Mouse (Mus musculus): Measurements from ENCODE around the gene Rab11fip3. TPM values are rescaled to one million over a fixed set of nuclear protein-coding genes. Genes with fewer than 3 reads are reported as not detected.

Gene Rab11fip3
- total RNA-seq, 2 experiments from 2014 or later, result 17.8 to 28.5 TPM

DNA sequence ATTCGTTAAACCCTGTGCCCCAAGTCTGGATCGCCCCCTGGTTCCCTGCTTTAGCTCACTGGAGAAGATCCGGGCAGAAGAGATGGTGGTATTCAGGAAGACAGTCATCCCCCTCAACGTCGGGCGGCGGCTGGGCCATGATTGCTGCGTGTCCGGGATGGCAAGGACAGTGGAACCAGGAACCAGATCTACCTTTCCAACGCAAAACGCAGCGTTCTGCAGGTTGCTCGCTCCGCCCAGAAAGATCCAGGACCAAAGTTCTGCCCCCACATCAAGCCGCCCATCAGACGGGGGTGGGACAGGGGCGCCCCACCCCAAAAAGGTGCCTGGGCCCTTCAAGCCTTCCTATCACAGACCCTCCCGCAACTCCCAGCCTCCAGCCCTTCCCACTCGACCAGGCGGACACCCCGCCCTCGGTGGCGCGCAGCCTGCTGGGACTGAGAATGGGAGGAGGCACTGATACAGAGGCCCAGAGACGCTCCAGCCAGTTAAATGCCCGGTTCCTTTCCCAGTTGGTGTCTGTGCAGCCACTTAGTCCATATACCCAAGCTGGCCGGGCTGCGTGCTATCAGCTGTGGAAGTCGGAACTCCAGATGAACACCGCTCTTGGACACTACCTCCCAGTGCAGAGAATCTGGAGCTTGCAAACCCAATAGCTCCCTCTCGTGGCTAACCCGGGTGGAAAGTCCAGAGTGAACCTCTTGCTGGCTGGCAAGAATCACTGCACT is 20.7 kb upstream of the Rab11fip3 start, which contains the start of gene Decr2:
Gene Decr2, minus strand, starts transcription at position 433 of the 728 bp plus-strand sequence.
- DNase-seq (ENCODE audit: low spot score in 2 of 2), result peak; percentile 39 to 87

DNA sequence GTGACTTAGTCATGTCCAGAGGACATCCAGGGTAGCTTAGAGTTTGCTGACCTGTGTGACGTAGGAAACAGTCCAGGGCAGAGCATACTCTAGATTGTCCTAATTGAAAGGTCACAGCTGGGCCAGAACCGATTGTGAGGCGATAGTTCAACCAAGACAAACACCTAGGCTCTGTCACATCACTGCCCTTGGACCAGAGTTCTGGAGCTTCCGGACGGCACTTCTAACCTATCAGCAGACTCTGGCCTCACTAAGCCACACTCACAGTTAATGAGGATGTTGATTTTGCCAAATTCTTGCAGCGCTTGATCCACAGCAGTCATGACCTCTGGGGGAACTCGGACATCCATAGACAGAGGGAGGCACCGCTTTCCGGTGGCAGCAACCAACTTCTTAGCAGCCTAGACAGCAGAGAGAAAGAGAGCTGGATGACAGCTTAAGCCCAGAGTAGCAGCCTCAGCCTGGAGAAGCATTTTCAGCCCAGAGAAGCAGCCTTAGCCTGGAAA is 17.8 kb upstream of the Rab11fip3 start:
- no peak for DNase-seq (ENCODE audit: low spot score in 2 of 2)

DNA sequence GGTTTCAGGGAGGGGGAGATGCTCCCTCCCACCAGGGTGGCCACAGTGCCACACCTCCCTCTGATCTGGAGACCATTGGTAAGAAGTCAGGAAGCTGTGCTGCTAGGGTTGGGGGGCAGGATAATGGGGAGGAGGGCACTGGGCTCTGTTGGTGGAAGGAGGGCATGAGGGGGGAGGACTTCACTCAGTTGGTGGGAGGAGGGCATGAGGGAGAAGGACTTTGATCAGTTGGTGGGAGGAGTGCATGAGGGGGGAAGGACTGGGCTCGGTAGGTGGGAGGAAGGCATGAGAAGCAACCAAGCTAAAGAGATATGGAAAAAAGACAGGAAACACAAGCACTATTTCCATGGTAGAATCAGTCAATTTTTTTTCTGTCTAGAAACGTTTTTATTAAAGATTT is 11.5 kb upstream of the Rab11fip3 start:
- DNase-seq (ENCODE audit: low spot score in 2 of 2), result no peak

DNA sequence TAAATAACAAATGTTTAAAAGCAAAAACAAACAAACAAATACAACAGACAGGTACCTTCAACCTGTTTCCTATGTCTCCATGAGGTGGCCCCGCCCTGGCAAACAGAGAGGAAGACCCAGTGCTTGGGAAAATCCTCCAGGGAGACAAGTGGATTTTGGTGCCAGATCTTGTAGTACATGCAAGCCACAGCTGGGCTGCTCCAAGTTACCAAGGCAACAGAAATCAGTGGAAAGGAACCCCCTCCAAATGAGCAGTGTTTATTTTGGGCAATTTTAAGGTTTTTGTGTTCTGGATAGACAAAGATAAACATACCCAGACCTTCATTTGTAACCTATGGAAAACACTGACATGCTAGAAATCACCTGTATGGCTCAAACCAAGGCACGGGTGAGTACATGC is 9.5 kb upstream of the Rab11fip3 start:
- no peak for DNase-seq (ENCODE audit: low spot score in 2 of 2)

DNA sequence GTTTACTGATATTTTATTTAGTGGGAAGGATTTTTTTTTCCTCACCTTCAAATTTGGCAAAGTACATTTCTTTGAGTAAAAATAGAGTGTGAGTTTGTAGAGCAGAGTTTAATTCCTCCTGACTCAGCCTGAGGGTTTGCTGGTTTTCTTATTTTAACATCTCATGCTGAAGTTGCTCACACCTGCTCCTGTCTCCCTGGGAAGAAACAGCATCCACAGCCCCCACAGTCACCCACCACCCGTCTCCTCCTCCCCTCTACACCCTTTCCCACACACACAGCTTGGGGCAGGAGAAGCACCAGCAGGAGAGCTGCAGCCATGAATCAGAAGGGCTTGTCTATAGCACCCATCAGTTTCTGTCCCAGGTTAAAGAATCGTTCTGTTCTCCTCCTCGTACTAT is 5.9 kb upstream of the Rab11fip3 start:
- no peak for DNase-seq (ENCODE audit: low spot score in 2 of 2)

DNA sequence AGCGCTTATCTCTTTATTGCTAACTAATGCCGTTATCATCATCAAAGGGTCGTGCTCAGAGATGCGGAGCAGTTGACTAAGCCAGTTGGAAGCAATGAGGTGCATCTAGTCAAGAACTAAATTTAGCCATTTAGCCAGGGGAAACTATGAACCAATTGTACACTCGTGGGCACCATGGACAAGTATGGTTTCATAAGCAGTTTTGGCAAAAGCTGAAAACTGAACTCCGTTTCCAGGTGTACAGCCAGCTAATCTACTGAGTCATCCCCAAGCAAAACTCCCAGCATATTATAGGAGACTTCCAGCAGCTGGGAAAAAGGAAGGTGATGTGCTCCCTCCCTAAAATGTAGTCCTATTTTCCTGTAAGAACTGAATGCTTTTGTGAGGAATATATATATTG is 781 bp upstream of the Rab11fip3 start:
- no peak for DNase-seq (ENCODE audit: low spot score in 2 of 2)

DNA sequence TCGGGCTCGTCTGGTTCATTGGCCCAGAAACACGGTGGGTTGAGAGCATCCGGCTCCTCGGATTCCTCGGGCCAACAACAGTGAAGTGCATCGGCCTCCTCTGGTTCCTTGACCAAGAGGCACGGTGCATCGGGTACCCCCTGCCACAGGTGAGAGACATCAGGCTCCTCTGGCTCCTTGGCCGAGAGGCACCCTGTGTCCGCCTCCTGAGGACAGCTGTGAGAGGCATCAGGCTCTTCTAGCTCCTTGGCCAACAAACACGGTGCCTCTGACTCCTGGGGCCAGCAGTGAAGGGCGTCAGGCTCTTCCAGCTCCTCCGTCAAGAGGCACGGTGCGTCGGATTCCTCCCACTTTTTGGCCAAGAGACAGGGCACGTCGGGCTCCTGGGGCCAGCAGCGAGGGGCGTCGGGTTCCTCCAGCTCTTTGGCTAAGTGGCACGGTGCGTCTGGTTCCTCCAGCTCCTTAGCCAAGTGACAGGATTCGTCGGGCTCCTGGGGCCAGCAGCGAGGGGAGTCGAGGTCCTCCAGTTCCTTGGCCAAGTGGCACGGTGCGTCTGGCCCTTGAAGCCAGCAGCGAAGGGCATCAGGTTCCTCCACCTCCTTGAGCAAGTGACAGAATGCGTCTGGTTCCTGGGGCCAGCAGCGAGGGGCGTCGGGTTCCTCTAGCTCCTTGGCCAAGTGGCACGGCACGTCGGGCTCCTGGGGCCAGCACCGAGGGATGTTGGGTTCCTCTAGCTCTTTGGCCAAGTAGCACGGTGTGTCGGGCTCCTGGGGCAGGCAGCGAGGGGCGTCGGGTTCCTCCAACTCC is 1.1 kb downstream of the Rab11fip3 start:
- no peak for DNase-seq (ENCODE audit: low spot score in 2 of 2)

DNA sequence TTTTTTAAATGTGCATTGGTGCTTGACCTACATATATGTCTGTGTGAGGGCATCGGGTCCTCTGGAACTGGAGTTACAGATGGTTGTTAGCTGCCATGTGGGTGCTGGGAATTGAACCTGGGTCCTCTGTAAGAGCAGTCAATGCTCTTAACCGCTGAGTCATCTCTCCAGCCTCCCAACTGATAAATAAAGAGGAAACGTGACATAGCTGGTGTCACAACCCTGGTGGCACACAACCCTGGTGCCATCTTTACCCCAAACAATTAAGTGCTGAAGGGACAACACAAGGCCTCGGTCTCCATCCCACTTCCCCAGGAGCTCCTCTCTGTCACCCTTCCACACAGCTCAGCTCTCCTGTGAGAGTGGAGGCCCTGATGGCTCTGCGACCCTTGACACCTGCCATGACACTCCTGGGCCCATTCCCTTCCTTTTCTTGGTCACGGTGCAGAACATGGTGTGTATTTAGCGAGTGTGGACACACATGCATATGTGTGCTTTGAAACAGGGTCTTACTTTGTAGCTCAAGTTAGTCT is 2.8 kb downstream of the Rab11fip3 start:
- no peak for DNase-seq (ENCODE audit: low spot score in 2 of 2)

DNA sequence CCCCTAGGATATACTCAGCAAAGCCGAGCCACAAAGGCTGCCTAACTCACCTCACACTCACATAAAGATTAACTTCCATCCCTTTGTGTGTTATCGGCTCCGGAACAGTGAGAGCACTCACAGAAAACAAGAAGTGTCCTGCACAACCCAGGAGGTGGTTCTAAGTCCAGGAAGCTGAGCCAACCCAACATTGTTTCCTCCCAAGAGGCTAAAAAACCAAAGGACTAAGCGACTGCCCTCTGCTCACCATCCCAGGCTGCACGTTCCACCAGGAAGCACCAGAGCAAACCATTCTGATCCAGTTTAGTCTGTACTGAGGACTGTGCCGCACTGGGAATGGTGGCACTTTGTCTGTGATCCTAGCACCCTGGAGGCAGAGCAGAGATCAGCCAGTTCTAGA is 4.4 kb downstream of the Rab11fip3 start:
- no peak for DNase-seq (ENCODE audit: low spot score in 2 of 2)

DNA sequence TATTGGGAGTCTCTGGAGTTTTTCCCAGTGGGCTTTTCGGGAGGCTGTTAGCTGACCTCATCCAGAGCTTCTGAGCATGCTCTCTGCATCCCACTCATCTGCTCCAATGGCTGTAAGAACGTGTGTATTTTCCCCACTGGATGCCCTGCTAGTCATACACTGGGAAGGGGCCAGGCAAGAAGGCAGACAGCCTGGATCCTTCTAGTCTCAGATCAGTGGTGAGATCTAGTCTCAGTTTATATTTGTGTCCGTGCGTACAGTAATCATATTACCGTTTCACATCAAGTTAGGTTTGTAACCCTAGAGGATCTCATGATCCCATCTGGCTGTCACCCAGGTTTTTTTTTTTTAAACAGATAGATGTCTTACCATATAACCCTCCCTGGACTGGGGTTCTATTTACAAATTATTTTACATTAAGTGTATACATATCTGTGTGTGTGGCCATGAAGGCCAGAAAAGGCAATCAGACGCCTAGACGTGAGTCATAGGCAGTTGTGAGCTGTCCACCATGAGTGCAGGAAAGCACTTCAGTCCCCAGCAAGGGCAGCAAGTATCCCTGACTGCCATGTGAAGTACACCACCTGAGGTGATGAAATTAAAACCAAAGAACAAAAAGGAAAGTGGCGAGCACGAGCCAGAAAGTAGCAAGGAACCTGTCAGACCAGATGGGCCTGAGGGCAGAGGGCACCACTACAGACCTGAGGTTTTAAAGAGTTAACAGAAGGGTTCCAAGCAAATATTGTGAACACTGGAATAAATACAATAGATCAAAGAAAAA is 11.4 kb downstream of the Rab11fip3 start:
- no peak for DNase-seq (ENCODE audit: low spot score in 2 of 2)

DNA sequence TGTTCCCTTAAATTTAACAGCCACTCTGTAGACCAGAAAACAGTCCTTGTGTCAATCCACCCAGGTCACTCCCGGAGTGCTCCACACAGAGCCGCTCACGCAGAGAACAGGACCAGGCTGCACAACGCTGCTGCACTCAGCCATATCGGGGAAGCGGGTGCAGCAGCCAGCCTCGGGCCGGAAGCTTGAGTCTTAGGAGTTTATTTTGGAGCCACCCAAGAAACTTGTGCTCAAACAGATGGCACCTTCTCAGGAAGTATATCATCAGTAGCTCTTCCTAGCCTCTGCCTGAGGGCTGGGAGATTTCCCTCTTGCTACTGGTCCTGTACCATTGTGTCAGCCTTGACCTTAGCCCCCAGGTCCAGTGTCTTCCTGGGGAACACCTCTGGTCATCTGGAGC is 12.1 kb downstream of the Rab11fip3 start:
- DNase-seq (ENCODE audit: low spot score in 2 of 2), result no peak

DNA sequence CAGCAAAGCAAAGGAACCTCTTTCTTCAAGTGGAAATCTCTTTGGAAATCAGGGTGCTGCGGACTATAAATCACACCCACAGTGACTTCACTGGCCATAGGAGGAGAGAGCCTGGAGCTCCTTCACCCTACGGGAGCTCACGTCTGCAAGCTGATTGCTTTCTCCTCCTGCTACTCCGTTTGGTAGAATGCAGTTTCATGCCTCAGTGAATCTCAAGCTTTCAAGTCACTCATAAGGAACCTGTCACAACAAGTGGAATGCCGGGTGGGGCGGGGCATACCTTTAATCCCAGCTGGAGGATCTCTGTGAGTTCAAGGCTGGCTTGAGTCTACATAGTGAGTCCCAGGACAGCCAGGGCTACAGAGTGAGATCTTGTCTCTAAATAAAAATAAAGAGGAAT is 14.2 kb downstream of the Rab11fip3 start:
- no peak for DNase-seq (ENCODE audit: low spot score in 2 of 2)

DNA sequence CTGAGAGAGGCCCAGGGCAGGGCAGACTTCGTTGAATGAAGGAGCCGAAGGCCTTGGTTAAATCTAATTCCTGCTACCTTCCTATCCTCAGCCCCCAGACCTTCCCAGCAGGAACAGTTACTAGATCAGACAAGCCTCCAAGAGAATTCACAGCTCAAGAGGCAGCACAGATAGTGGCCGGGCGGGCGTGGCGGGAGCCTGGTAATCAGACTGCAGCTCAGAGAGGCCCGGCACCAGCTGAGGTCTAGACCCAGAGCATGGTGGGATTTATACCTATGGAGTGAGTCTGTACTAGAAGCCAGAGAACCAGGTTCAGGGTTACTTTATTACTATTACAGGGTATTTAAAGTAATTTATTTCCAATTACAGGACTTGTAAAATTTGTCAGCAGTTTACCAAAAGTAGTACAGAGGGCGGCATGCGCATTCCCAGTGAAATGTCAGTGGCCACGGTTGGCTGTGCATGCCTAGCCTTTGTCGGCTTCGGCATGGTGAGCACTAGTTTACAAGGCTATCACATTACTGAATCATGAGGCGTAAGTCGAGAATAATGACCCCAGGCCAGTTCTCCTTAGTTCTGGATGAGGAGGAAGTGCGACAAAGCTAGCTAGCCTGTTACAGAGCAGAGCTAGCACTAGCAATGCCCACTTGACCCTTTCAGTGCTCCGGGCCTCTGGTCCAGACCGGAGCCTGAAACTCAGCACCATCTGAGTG is 15.1 kb downstream of the Rab11fip3 start:
- no peak for DNase-seq (ENCODE audit: low spot score in 2 of 2)

DNA sequence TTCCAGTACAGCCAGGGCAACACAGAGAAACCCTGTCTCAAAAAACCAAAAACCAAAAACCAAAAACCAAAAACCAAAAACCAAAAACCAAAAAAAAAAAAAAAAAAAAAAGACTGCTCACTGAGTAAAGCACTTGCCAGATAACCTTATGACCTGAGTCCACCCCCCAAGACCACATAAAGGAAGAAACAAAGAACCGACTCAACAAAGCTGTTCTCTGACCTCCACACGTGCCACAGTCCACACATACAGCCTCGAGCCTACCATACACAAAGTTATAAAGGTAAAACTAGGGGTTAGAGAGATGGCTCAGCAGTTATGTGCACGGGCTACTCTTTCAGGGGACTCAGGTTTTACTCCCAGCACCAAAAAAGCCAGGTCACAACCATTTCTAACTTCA is 16.6 kb downstream of the Rab11fip3 start:
- DNase-seq (ENCODE audit: low spot score in 2 of 2), result no peak

DNA sequence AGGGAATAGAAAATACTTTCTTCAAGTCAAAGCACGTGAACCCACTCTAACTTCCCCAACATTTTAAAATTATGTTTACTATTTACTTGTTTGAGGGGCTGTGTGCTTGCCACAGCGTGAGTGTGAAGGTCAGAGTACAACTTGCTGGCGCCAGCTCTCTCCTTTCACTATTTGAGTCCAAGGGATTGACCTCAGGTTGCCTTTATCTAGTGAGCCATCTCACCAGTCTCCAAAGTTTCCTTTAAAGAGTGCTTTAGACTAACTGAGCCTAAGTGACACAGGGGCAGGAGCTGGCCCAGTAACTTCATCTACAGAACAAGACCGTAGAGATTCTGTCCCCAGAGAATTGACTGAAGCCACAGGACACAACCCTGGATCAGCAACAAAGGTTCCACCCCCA is 17.3 kb downstream of the Rab11fip3 start:
- DNase-seq (ENCODE audit: low spot score in 2 of 2), result no peak

DNA sequence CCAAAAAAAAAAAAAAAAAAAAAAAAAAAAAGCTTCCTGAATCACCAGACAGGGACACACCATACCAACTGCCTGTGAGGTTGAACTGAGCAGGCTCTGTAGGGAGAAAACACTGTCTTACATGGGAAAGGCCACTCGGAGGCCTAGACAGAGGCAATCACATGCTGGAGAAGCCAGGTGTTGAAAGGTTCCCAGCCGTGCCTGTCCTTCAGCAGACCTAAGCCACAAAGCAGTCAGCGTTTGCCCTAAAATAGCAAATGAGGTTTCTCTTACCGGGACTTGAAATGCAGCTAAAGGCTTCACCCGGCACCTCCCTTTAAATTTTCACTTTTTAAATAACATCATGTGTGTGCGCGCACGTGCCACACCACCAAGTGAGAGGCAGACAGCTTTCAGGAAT is 21.2 kb downstream of the Rab11fip3 start:
- DNase-seq (ENCODE audit: low spot score in 2 of 2), result no peak

DNA sequence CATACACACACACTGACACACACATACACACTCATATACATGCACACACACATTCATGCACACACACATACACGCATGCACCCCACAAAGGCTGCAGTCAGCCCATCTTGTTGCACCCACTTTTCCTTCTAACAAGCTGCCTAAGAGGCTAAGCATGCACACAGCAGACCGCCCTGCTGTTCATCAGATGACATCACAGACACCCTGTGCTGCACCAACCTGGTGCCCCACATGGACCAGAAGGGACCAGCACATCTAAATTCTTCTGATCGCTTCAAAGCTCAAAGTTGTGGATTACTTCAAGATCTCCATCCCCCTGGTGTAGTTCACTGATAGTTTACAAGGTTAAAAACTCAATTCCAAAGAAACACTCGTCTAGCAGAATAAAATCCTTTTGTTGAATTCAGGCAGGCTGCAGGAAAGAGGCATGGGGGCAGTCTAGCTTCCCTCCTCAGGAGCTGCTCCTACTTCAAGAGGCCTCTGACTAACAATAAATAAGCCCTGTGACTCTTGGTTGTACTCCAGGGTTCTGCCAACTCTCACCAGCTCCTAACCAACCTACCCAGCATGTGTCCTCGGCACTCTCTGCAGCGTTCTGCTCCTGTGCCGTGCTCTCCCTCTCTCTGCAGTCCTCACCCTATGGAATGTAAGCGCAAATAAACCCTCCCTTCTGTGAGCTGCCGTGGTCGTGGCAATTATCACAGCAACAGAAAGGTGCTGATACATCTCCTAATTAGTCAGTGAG is 22.9 kb downstream of the Rab11fip3 start:
- no peak for DNase-seq (ENCODE audit: low spot score in 2 of 2)

DNA sequence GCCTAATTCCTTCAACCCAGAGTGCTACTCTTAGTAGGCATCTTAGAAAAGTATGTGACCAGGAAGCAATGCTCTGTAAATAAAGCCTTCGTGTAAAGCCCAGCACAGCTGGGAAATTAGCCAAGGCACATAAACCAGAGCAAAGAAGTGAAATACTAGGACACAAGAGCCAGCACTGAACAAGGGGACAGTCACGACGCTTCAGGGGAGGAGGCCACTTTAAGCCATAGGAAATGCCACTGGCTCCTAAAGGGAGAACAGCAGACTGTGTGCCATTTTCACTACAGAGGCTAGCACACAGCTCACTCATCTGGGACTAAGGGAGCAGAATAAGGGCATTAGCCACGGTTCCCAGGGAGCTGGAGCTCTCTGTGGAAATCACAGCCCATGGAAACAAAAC is 24.1 kb downstream of the Rab11fip3 start:
- DNase-seq (ENCODE audit: low spot score in 2 of 2), result no peak

DNA sequence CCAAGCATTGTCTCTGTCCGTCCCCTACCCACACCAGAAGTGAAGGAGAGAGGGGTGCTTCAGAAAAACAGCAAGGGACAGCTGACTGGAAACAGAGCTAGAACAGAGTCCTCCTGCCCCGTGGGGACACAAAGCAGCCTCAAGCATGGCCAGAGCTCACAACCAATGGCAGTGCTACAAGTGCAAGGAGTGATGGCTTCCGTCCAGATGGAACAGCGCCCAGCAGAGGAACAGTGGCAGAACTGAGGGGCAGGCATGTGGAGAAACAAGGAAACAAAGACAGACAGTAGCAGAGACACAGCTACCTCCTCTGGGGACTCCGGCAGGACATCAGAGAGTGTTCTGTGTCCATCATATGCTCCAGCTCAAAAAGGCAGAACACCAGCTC is 26.1 kb downstream of the Rab11fip3 start:
- peak; percentile 20 to 28 for DNase-seq (ENCODE audit: low spot score in 2 of 2)
